Mouse (Mus musculus) ES-Bruce4 (cell line): ENCODE results near the gene Tmem72.

Source experiments
- CTCF ChIP-seq: IDR thresholded peaks from one replicate; pipeline ENCODE4 v1.8.1; 2011; ENCODE audit warnings: low read depth, low read length
- EP300 ChIP-seq: IDR thresholded peaks from 2 replicates; pipeline ENCODE4 v1.6.1; 2011; ENCODE audit warnings: low read depth, low read length; ENCODE audit not compliant: insufficient read depth
- POLR2A ChIP-seq: IDR thresholded peaks from one replicate; pipeline ENCODE4 v1.8.1; 2011; ENCODE audit warnings: low read length; ENCODE audit not compliant: insufficient read depth

- TF ChIP-seq CTCF: no peak
- TF ChIP-seq EP300: no peak
- no peak for TF ChIP-seq POLR2A
These were observed 39.7 kb upstream of the Tmem72 start for GRCm38 (mm10) chr6:116756364-116756763.
